Mouse (Mus musculus) hindbrain, postnatal 0 days (tissue): Measurements from ENCODE around the gene Ispd. TPM values are rescaled to one million over a fixed set of nuclear protein-coding genes. Genes with fewer than 3 reads are reported as not detected.

Source experiments
- ATAC-seq: fragments of 200-750 bp; cut with Nextera tagmentation; 2 replicates; pipeline ENCODE4 v1.8.0; 2017; ENCODE audit warnings: mild to moderate bottlenecking, moderate TSS enrichment, moderate library complexity
- DNase-seq: peaks from one replicate; pipeline ENCODE4 v3.0.0-alpha.2; 2015; ENCODE audit warnings: low spot score
- H3K27ac ChIP-seq: fragments of 300-500 bp; sonication (generic); 2 replicates; pipeline ENCODE4 v1.5.1; 2014; ENCODE audit warnings: mild to moderate bottlenecking
- H3K27me3 ChIP-seq: fragments of 300-500 bp; sonication (generic); 2 replicates; pipeline ENCODE4 v1.6.1; 2014; ENCODE audit warnings: low read length, mixed read lengths; ENCODE audit not compliant: insufficient read depth
- H3K36me3 ChIP-seq: fragments of 300-500 bp; sonication (generic); 2 replicates; pipeline ENCODE4 v1.6.1; 2014; ENCODE audit warnings: low read length, mixed read lengths; ENCODE audit not compliant: insufficient read depth
- H3K4me1 ChIP-seq: fragments of 300-500 bp; sonication (generic); 2 replicates; pipeline ENCODE4 v1.6.1; 2014; ENCODE audit warnings: antibody characterized with exemption, low read length, mixed read lengths; ENCODE audit not compliant: insufficient read depth
- H3K4me2 ChIP-seq: fragments of 300-500 bp; sonication (generic); 2 replicates; pipeline ENCODE4 v1.6.1; 2014; ENCODE audit warnings: low read depth, mild to moderate bottlenecking, low read length, moderate library complexity, mixed read lengths
- H3K4me3 ChIP-seq: fragments of 300-500 bp; sonication (generic); 2 replicates; pipeline ENCODE4 v1.5.1; 2014; ENCODE audit warnings: low read length
- H3K9ac ChIP-seq: fragments of 300-500 bp; sonication (generic); replicated peaks from 2 replicates; pipeline ENCODE4 v1.6.1; 2014; ENCODE audit warnings: mild to moderate bottlenecking, low read length, moderate library complexity, mixed read lengths
- H3K9me3 ChIP-seq: fragments of 300-500 bp; sonication (generic); 2 replicates; pipeline ENCODE4 v1.6.1; 2016; ENCODE audit warnings: low read length, mixed read lengths
- CTCF ChIP-seq: IDR thresholded peaks from 2 replicates; pipeline ENCODE4 v1.5.1; 2016; ENCODE audit warnings: antibody characterized with exemption, control low read depth, low read depth
- WGBS: fragments of 180-500 bp; shearing (Covaris S2); extraction: QIAGEN DNeasy Blood & Tissue Kit; methylation state at CpG from one replicate; pipeline ENCODE4 v1.1.7; 2014; 5-methylcytosine and 5-hydroxymethylcytosine counted together
- polyA plus RNA-seq: library from polyadenylated mRNA; unstranded; fragments of >200 nt; fragmentation: Nextera tagmentation; extraction: Ambion mirVana; gene quantifications from 2 replicates; pipeline ENCODE4 v1.2.1, GENCODE M21; 2015
- total RNA-seq: library from RNA; depleted of rRNA; stranded (reverse); fragments of >200 nt; gene quantifications from 2 replicates; pipeline ENCODE4 v1.2.3, GENCODE M21; 2014

Gene Ispd
- total and polyA plus RNA-seq, 2 experiments from 2014 or later, result 7.6 to 13.3 TPM

DNA sequence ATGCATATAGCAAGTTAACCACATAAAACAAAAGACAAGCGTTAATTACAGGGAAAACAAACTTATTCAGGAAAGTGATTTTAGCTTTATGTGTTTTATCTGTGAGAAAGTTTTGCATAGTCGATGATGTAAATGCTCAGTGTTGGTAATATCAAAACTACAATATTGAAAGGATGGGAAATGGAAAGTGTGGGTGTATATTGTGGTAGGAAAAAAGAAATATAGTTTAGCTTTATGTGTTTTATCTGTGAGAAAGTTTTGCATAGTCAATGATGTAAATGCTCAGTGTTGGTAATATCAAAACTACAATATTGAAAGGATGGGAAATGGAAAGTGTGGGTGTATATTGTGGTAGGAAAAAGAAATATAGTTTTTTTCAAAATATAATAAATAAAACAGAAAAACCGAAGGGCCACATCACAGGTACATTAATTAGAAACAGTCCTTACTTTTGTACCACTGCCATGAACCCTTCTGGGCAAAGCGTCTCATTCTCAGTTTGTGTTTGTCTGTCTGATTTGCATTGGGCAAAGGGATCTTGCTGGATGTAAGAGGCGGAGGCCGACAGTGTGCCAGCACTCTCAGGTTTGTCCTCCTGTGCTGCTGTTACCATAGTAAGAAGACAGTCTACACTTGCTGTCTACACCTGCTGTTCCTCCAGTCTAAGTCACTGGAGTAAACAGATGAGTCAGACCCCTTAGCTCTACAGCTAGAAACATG lies 87.2 kb downstream of the Ispd start:
- WGBS, result 89% methylated on average over 6 of the region's 6 CpGs
- DNase-seq (no peak), ATAC-seq (no peak)
- H3K27me3 ChIP-seq, result no peaks in the 10 kb centered on the region
- H3K9ac ChIP-seq, result no peak overlapping the region
- no peaks in the 10 kb centered on the region for H3K4me1 ChIP-seq
- no peaks in the 10 kb centered on the region for H3K9me3 ChIP-seq
- no peak overlapping the region for H3K27ac ChIP-seq
- no peak overlapping the region for H3K4me2 ChIP-seq
- TF ChIP-seq CTCF, result no peak
- H3K4me3 ChIP-seq, result no peak overlapping the region
- no peaks in the 10 kb centered on the region for H3K36me3 ChIP-seq

GRCm38 (mm10) chr12:36471411-36471810 lies 90.2 kb downstream of the Ispd start:
- Histone ChIP-seq H3K27me3 (no peaks in the 10 kb centered on the region), H3K4me1 (no peaks in the 10 kb centered on the region), H3K9ac (no peak overlapping the region), H3K4me2 (no peak overlapping the region), H3K27ac (no peak overlapping the region), H3K4me3 (no peak overlapping the region), H3K9me3 (no peaks in the 10 kb centered on the region), H3K36me3 (no peaks in the 10 kb centered on the region)
- ATAC-seq (no peak), DNase-seq (peak; percentile 3)
- TF ChIP-seq CTCF, result no peak
- WGBS, result 74% methylated on average over 4 of the region's 4 CpGs

GRCm38 (mm10) chr12:36474171-36474570 lies 92.9 kb downstream of the Ispd start:
- Histone ChIP-seq H3K9me3 (no peaks in the 10 kb centered on the region), H3K36me3 (no peaks in the 10 kb centered on the region), H3K4me3 (no peak overlapping the region), H3K27me3 (no peaks in the 10 kb centered on the region), H3K4me1 (no peaks in the 10 kb centered on the region), H3K27ac (no peak overlapping the region), H3K4me2 (no peak overlapping the region), H3K9ac (no peak overlapping the region)
- WGBS, result 81% methylated on average over 3 of the region's 3 CpGs
- DNase-seq, result no peak
- TF ChIP-seq CTCF, result no peak
- ATAC-seq, result no peak

DNA sequence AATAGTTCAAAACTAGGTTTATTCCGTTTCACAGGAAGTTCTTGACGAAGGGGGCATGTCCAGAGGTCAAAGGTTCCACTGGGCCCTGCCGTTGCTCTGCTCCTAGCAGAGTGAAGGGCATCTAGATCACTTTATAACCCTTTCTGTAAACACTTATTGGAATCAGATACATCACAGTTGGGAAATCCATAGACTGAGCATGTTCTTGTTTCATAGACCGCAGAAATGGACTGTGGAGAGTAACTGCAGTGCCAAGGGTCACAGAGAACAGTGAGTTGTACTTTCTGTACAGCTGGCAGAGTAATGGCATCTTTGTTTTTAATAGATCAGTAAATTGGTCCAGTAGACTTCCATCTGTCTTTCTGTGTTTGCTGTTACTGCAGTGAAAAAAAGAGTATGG lies 94.0 kb downstream of the Ispd start:
- Histone ChIP-seq H3K4me2 (no peak overlapping the region), H3K4me1 (no peaks in the 10 kb centered on the region), H3K27me3 (no peaks in the 10 kb centered on the region), H3K9me3 (no peaks in the 10 kb centered on the region), H3K36me3 (no peaks in the 10 kb centered on the region), H3K9ac (no peak overlapping the region), H3K4me3 (no peak overlapping the region), H3K27ac (no peak overlapping the region)
- 87% methylated on average over 4 of the region's 4 CpGs for whole genome bisulfite sequencing
- no peak for TF ChIP-seq CTCF
- DNase-seq (no peak), ATAC-seq (no peak)

GRCm38 (mm10) chr12:36476476-36476875 lies 95.2 kb downstream of the Ispd start:
- no peak overlapping the region for H3K27ac ChIP-seq
- H3K9me3 ChIP-seq, result no peaks in the 10 kb centered on the region
- no peak overlapping the region for H3K4me2 ChIP-seq
- H3K4me3 ChIP-seq, result no peak overlapping the region
- H3K36me3 ChIP-seq, result no peaks in the 10 kb centered on the region
- ATAC-seq (no peak), DNase-seq (no peak)
- no peaks in the 10 kb centered on the region for H3K27me3 ChIP-seq
- H3K4me1 ChIP-seq, result no peaks in the 10 kb centered on the region
- 74% methylated on average over 5 of the region's 5 CpGs for WGBS
- no peak for TF ChIP-seq CTCF
- no peak overlapping the region for H3K9ac ChIP-seq

GRCm38 (mm10) chr12:36477501-36477900 lies 96.3 kb downstream of the Ispd start:
- no peaks in the 10 kb centered on the region for H3K4me1 ChIP-seq
- no peak overlapping the region for H3K9ac ChIP-seq
- H3K9me3 ChIP-seq, result no peaks in the 10 kb centered on the region
- no peaks in the 10 kb centered on the region for H3K36me3 ChIP-seq
- DNase-seq, result no peak
- H3K4me3 ChIP-seq, result no peak overlapping the region
- ATAC-seq, result no peak
- H3K27ac ChIP-seq, result no peak overlapping the region
- H3K4me2 ChIP-seq, result no peak overlapping the region
- 79% methylated on average over 6 of the region's 6 CpGs for WGBS
- H3K27me3 ChIP-seq, result no peaks in the 10 kb centered on the region
- no peak for TF ChIP-seq CTCF

DNA sequence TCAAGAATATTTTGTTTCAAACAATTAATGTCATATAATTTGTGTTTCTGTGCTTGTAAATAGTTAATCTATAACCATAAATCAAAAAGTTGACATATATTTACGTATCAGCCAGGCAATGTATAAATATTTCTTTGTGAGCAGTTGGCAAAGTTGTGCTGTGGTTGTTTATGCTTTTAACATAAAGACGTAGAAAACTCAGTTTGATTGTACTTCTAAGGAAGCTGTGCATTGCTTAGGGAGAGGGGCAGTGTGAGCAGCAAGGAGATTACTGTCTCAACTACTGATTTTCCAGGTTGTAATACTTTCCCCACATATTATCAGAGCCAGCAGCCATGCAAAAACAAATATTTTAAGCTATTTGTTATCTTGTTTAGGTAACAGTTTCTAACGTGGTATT lies 96.7 kb downstream of the Ispd start:
- H3K4me1 ChIP-seq, result no peaks in the 10 kb centered on the region

More for the DNA sequence above, 96.7 kb downstream of the Ispd start:
- Histone ChIP-seq H3K4me2 (no peak overlapping the region), H3K27me3 (no peaks in the 10 kb centered on the region), H3K27ac (no peak overlapping the region), H3K4me3 (no peak overlapping the region), H3K9ac (no peak overlapping the region), H3K9me3 (no peaks in the 10 kb centered on the region), H3K36me3 (no peaks in the 10 kb centered on the region)
- WGBS, result 86% methylated on average over 3 of the region's 3 CpGs
- no peak for TF ChIP-seq CTCF
- ATAC-seq (no peak), DNase-seq (no peak)
